Mouse (Mus musculus): Measurements from ENCODE around the gene Cttnbp2. TPM values are rescaled to one million over a fixed set of nuclear protein-coding genes. Genes with fewer than 3 reads are reported as not detected.

The Cttnbp2 gene
- polyA plus RNA-seq, 1 experiment from 2014 or later, result 21.7 TPM

DNA sequence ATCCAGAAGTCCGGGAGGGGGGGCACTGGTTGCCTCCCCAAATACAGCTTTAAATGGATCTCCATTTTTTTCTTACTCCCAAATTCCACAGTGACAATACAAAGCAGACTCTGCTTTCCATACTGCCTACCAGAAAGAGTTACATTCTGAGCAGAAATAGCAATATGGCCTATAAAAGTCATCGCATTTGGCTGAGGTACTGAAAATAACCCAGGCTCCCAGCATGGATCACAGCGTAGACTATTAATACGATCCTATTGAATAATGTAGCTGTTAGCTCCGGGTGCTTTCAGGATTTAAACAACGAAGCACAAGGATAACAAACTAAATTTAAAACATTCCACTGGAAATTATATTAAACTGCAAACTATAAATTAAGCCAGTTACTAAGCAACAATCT lies 2.8 kb downstream of the Cttnbp2 start:
- no peak overlapping the region for H3K4me3 ChIP-seq (ENCODE audit: low read depth, low read length)
- H3K4me2 ChIP-seq (ENCODE audit: low read depth, low read length, severe bottlenecking), result no peak overlapping the region
- H3K27ac ChIP-seq (ENCODE audit: low read depth, low read length), result no peak overlapping the region
- 86% methylated on average over 6 of the region's 6 CpGs for WGBS
- H3K9ac ChIP-seq (ENCODE audit: low read length), result no peak overlapping the region
- no peak for DNase-seq (ENCODE audit: low spot score)
- H3K27me3 ChIP-seq (ENCODE audit: control insufficient read depth, insufficient read depth, low read length), result no peaks in the 10 kb centered on the region
- H3K9me3 ChIP-seq (ENCODE audit: control insufficient read depth, low read length), result no peaks in the 10 kb centered on the region
- peaks cover 5% of the 10 kb centered on the region; the same call in 1 of the 2 replicates for H3K4me1 ChIP-seq (replicated peaks; ENCODE audit: control insufficient read depth, insufficient read depth, low read length)
- no peak for ATAC-seq (replicated peaks; ENCODE audit: low FRiP score)
- H3K36me3 ChIP-seq (ENCODE audit: control insufficient read depth, insufficient read depth, low read length), result no peaks in the 10 kb centered on the region

DNA sequence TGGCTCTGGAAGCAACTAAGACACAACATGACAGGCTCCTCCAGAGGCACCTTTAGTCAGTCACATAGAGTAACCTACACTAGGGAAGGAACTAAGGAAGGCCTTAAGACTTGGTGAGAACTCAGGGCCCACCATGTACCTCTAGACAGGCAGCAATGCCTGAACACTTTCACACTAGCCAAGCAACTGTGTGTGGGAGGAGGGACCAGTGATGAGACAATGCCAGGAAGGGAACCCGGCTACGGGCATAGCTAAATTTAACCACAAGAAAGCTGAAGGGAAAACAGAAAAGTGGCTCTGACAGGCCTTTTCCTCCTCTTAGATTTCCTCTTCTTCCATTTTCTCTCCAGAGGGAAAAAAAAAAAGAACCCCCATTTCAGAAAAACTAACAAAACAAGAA lies 6.6 kb downstream of the Cttnbp2 start:
- no peaks in the 10 kb centered on the region for H3K27me3 ChIP-seq (ENCODE audit: control insufficient read depth, insufficient read depth, low read length)
- ATAC-seq (replicated peaks; ENCODE audit: low FRiP score) (no peak), DNase-seq (ENCODE audit: low spot score) (no peak)
- H3K9me3 ChIP-seq (ENCODE audit: control insufficient read depth, low read length), result no peaks in the 10 kb centered on the region
- no peak overlapping the region for H3K27ac ChIP-seq (ENCODE audit: low read depth, low read length)
- H3K4me3 ChIP-seq (ENCODE audit: low read depth, low read length), result no peak overlapping the region
- H3K9ac ChIP-seq (ENCODE audit: low read length), result no peak overlapping the region
- WGBS, result 70% methylated on average over 2 of the region's 2 CpGs
- no peak overlapping the region for H3K4me2 ChIP-seq (ENCODE audit: low read depth, low read length, severe bottlenecking)
- no peaks in the 10 kb centered on the region for H3K4me1 ChIP-seq (replicated peaks; ENCODE audit: control insufficient read depth, insufficient read depth, low read length)
- H3K36me3 ChIP-seq (ENCODE audit: control insufficient read depth, insufficient read depth, low read length), result no peaks in the 10 kb centered on the region

GRCm38 (mm10) chr6:18499833-18500232 lies 14.8 kb downstream of the Cttnbp2 start:
- no peak overlapping the region for H3K9ac ChIP-seq (ENCODE audit: low read length)
- no peak overlapping the region for H3K4me3 ChIP-seq (ENCODE audit: low read depth, low read length)
- H3K4me2 ChIP-seq (ENCODE audit: low read depth, low read length, severe bottlenecking), result no peak overlapping the region
- no peaks in the 10 kb centered on the region for H3K4me1 ChIP-seq (replicated peaks; ENCODE audit: control insufficient read depth, insufficient read depth, low read length)
- DNase-seq (ENCODE audit: low spot score) (no peak), ATAC-seq (replicated peaks; ENCODE audit: low FRiP score) (no peak)
- WGBS, result 74% methylated on average over 5 of the region's 5 CpGs
- no peaks in the 10 kb centered on the region for H3K9me3 ChIP-seq (ENCODE audit: control insufficient read depth, low read length)
- H3K27me3 ChIP-seq (ENCODE audit: control insufficient read depth, insufficient read depth, low read length), result no peaks in the 10 kb centered on the region
- no peak overlapping the region for H3K27ac ChIP-seq (ENCODE audit: low read depth, low read length)
- no peaks in the 10 kb centered on the region for H3K36me3 ChIP-seq (ENCODE audit: control insufficient read depth, insufficient read depth, low read length)

DNA sequence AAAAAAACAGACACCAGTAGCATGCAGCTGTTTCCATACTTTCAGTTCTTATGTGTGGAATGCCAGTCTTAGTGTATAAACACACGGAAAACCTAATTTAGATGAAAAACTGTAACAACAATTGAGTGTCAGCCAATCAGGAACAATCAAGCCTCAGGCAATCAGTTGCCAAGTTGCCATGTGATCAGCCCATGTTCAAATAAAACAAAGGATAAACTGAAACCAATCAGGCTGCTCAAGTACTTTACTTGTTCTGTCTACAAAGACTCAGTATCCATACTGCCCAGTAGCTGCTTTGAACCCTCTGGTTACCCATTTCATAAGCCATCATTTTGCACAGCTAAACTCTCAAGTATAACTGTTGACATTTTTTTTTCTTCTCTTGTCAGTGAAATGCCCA lies 21.7 kb downstream of the Cttnbp2 start:
- 74% methylated on average over 1 of the region's 1 CpGs for WGBS
- Histone ChIP-seq H3K27ac (ENCODE audit: low read depth, low read length) (no peak overlapping the region), H3K4me3 (ENCODE audit: low read depth, low read length) (no peak overlapping the region), H3K27me3 (ENCODE audit: control insufficient read depth, insufficient read depth, low read length) (no peaks in the 10 kb centered on the region), H3K36me3 (ENCODE audit: control insufficient read depth, insufficient read depth, low read length) (no peaks in the 10 kb centered on the region), H3K4me2 (ENCODE audit: low read depth, low read length, severe bottlenecking) (no peak overlapping the region), H3K9me3 (ENCODE audit: control insufficient read depth, low read length) (no peaks in the 10 kb centered on the region), H3K4me1 (replicated peaks; ENCODE audit: control insufficient read depth, insufficient read depth, low read length) (no peaks in the 10 kb centered on the region), H3K9ac (ENCODE audit: low read length) (no peak overlapping the region)
- DNase-seq (ENCODE audit: low spot score), result no peak
- no peak; the same call in 1 of the 2 replicates for ATAC-seq (replicated peaks; ENCODE audit: low FRiP score)

DNA sequence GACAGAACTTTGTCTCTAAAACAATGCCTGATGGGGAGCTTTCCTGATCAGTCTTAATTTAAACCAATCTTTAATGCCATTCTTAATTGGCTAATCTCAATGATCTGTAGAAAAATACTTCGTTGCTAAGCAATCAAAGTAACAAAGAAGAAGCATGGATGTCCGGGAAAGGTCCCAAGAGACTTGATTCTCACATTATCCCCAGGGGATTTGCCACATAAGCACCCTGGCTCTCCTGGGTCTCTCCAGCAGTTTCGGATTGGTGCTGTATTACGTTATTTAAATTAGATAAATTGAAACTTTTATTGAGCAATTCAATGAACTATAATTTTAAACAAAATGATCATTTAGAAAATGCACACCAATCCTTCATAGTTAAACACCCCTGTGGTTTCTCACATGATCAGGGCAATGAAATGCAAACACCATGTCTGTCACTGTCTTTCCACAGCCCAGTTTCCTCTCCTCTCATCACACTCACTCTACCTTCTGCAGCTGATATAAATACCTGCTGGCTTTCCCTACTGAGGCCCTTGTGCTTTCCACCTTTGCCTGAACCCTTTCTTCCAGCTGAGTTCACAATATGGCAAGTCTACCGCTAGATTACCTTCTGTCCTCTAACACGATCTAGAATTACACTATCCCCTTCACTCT lies 22.3 kb downstream of the Cttnbp2 start:
- no peaks in the 10 kb centered on the region for H3K4me1 ChIP-seq (replicated peaks; ENCODE audit: control insufficient read depth, insufficient read depth, low read length)
- H3K27me3 ChIP-seq (ENCODE audit: control insufficient read depth, insufficient read depth, low read length), result no peaks in the 10 kb centered on the region
- H3K36me3 ChIP-seq (ENCODE audit: control insufficient read depth, insufficient read depth, low read length), result no peaks in the 10 kb centered on the region
- H3K9me3 ChIP-seq (ENCODE audit: control insufficient read depth, low read length), result no peaks in the 10 kb centered on the region
- no peak overlapping the region for H3K4me2 ChIP-seq (ENCODE audit: low read depth, low read length, severe bottlenecking)
- ATAC-seq (replicated peaks; ENCODE audit: low FRiP score) (peak; percentile 63; the same call in 1 of the 2 replicates), DNase-seq (ENCODE audit: low spot score) (no peak)
- H3K4me3 ChIP-seq (ENCODE audit: low read depth, low read length), result no peak overlapping the region
- H3K27ac ChIP-seq (ENCODE audit: low read depth, low read length), result no peak overlapping the region
- 52% methylated on average over 6 of the region's 6 CpGs for WGBS
- H3K9ac ChIP-seq (ENCODE audit: low read length), result no peak overlapping the region

- H3K27ac ChIP-seq (ENCODE audit: low read depth, low read length), result no peak overlapping the region
- H3K9ac ChIP-seq (ENCODE audit: low read length), result no peak overlapping the region
- no peak for DNase-seq (ENCODE audit: low spot score)
- H3K4me1 ChIP-seq (replicated peaks; ENCODE audit: control insufficient read depth, insufficient read depth, low read length), result no peaks in the 10 kb centered on the region
- ATAC-seq (replicated peaks; ENCODE audit: low FRiP score), result no peak
- H3K4me2 ChIP-seq (ENCODE audit: low read depth, low read length, severe bottlenecking), result no peak overlapping the region
- H3K9me3 ChIP-seq (ENCODE audit: control insufficient read depth, low read length), result no peaks in the 10 kb centered on the region
- no peak overlapping the region for H3K4me3 ChIP-seq (ENCODE audit: low read depth, low read length)
- no peaks in the 10 kb centered on the region for H3K27me3 ChIP-seq (ENCODE audit: control insufficient read depth, insufficient read depth, low read length)
- H3K36me3 ChIP-seq (ENCODE audit: control insufficient read depth, insufficient read depth, low read length), result no peaks in the 10 kb centered on the region
These were observed 29.6 kb downstream of the Cttnbp2 start for GRCm38 (mm10) chr6:18485087-18485486.

DNA sequence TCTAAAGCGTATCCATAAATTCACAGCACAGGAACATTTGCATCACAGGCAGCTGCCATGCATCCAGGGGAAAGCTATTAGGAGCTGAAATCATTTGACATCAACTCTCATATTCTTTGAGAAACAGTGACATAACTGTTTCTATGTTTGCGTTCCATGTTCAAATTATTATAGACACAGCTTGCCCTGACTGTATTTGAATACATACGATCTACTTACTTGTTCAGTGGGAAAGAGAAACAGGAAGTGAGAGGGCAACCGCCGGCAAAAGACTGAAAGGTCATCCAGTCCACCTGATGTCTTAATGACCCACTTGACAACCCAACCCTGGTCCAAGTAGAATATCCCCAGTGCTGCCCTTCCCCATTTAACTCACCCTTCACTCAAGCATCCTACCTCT lies 30.6 kb downstream of the Cttnbp2 start:
- Histone ChIP-seq H3K4me3 (ENCODE audit: low read depth, low read length) (no peak overlapping the region), H3K9ac (ENCODE audit: low read length) (no peak overlapping the region), H3K36me3 (ENCODE audit: control insufficient read depth, insufficient read depth, low read length) (no peaks in the 10 kb centered on the region), H3K9me3 (ENCODE audit: control insufficient read depth, low read length) (no peaks in the 10 kb centered on the region), H3K27me3 (ENCODE audit: control insufficient read depth, insufficient read depth, low read length) (no peaks in the 10 kb centered on the region), H3K4me2 (ENCODE audit: low read depth, low read length, severe bottlenecking) (no peak overlapping the region), H3K27ac (ENCODE audit: low read depth, low read length) (no peak overlapping the region), H3K4me1 (replicated peaks; ENCODE audit: control insufficient read depth, insufficient read depth, low read length) (no peaks in the 10 kb centered on the region)
- no peak for DNase-seq (ENCODE audit: low spot score)
- no peak for ATAC-seq (replicated peaks; ENCODE audit: low FRiP score)
- 93% methylated on average over 5 of the region's 5 CpGs for WGBS

DNA sequence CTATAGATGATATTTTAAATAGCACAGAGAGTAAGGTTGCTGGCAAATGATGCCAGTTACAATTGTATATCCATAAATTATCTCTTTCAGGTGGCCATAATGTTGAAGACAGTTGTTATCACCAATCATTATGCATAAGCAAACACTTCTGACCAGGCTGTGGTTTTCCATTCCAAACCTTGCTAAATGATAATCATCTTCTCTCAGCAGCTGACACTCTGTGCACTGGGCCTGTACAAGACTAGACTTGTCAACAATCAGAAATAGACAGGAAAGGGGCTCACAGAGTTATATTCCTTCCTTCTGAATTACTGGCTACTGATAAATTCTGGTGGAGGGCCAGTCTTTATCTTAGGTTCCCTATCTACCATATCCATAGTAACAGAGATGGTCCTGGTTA lies 32.1 kb downstream of the Cttnbp2 start:
- Histone ChIP-seq H3K27ac (ENCODE audit: low read depth, low read length) (no peak overlapping the region), H3K27me3 (ENCODE audit: control insufficient read depth, insufficient read depth, low read length) (no peaks in the 10 kb centered on the region), H3K36me3 (ENCODE audit: control insufficient read depth, insufficient read depth, low read length) (no peaks in the 10 kb centered on the region), H3K4me3 (ENCODE audit: low read depth, low read length) (no peak overlapping the region), H3K4me1 (replicated peaks; ENCODE audit: control insufficient read depth, insufficient read depth, low read length) (no peaks in the 10 kb centered on the region), H3K9ac (ENCODE audit: low read length) (no peak overlapping the region), H3K4me2 (ENCODE audit: low read depth, low read length, severe bottlenecking) (no peak overlapping the region), H3K9me3 (ENCODE audit: control insufficient read depth, low read length) (no peaks in the 10 kb centered on the region)
- no peak for ATAC-seq (replicated peaks; ENCODE audit: low FRiP score)
- no peak for DNase-seq (ENCODE audit: low spot score)

GRCm38 (mm10) chr6:18481781-18482180 lies 32.9 kb downstream of the Cttnbp2 start:
- no peaks in the 10 kb centered on the region for H3K36me3 ChIP-seq (ENCODE audit: control insufficient read depth, insufficient read depth, low read length)
- H3K27me3 ChIP-seq (ENCODE audit: control insufficient read depth, insufficient read depth, low read length), result no peaks in the 10 kb centered on the region
- 77% methylated on average over 3 of the region's 3 CpGs for WGBS
- DNase-seq (ENCODE audit: low spot score), result no peak
- no peaks in the 10 kb centered on the region for H3K4me1 ChIP-seq (replicated peaks; ENCODE audit: control insufficient read depth, insufficient read depth, low read length)
- H3K4me2 ChIP-seq (ENCODE audit: low read depth, low read length, severe bottlenecking), result no peak overlapping the region
- H3K27ac ChIP-seq (ENCODE audit: low read depth, low read length), result no peak overlapping the region
- no peak for ATAC-seq (replicated peaks; ENCODE audit: low FRiP score)
- no peaks in the 10 kb centered on the region for H3K9me3 ChIP-seq (ENCODE audit: control insufficient read depth, low read length)
- no peak overlapping the region for H3K9ac ChIP-seq (ENCODE audit: low read length)
- no peak overlapping the region for H3K4me3 ChIP-seq (ENCODE audit: low read depth, low read length)
